Mouse (Mus musculus): ENCODE data around the gene Sae1.

GRCm38 (mm10) chr7:16294837-16295236, 92.8 kb downstream of the Sae1 start:
- peak; percentile 96 for TF ChIP-seq CTCF (IDR thresholded peaks at IDR 0.05; ENCODE audit: low read depth, low read length)
- no peak for TF ChIP-seq POLR2A (IDR thresholded peaks at IDR 0.05; ENCODE audit: insufficient read depth, low read length)
- peak; percentile 58; the same call in 1 of the 2 replicates for TF ChIP-seq EP300 (IDR thresholded peaks at IDR 0.05; ENCODE audit: insufficient read depth, low read depth, low read length)

Measured in ES-Bruce4 (cell line).